Mouse (Mus musculus) adrenal gland, adult (tissue): ENCODE results near the gene C130050O18Rik.

Source experiments
- DNase-seq, 2 experiments: peaks; one replicate each; pipeline ENCODE4 v3.0.0; 2022 to 2023; ENCODE audit warnings: low spot score in 1 of 2; ENCODE audit not compliant: inconsistent age in 2 of 2

The C130050O18Rik gene

DNA sequence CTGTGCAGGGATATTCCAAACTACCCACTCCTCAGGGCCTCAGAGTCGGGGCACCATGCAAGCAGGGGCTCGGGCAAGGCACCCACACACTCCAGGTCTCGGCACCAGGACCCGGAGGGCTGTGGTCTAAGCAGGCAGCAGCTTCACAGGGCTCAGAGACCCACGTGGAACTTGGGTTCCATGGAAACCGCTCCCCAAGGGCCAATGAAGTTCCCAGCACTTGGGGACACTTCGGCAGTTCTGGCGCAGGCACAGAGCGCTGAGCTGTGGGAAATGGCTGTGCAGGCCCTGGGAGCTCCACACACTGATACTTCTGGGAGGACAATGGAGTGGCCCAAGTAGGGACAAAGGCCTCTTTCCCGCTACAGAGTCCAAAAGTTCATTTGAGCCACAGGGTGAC lies 48.0 kb downstream of the C130050O18Rik start:
- DNase-seq: no peak

- no peak for DNase-seq
Observed at GRCm38 (mm10) chr5:139455166-139455565, 50.1 kb downstream of the C130050O18Rik start.

DNA sequence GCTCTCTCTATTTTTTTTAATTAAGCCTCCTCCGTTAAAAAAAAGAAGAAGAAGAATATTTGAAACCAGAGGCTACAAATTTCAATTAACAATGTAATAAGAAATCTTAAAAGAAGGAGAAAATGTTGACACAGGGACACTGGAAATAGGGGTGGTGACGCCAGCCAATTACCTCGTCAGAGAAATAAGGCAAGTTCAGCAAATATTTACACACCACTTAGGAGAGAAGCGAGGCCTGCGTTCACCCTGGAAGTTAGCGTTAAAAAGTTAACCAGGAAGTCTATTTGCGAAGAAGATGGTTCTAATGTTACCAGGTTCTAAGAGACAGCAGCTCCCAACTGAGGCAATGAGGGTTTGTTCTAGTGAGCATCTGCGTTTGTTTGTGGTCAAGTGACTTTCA lies 52.2 kb downstream of the C130050O18Rik start:
- no peak for DNase-seq

GRCm38 (mm10) chr5:139459938-139460337 lies 54.9 kb downstream of the C130050O18Rik start:
- DNase-seq: no peak

DNA sequence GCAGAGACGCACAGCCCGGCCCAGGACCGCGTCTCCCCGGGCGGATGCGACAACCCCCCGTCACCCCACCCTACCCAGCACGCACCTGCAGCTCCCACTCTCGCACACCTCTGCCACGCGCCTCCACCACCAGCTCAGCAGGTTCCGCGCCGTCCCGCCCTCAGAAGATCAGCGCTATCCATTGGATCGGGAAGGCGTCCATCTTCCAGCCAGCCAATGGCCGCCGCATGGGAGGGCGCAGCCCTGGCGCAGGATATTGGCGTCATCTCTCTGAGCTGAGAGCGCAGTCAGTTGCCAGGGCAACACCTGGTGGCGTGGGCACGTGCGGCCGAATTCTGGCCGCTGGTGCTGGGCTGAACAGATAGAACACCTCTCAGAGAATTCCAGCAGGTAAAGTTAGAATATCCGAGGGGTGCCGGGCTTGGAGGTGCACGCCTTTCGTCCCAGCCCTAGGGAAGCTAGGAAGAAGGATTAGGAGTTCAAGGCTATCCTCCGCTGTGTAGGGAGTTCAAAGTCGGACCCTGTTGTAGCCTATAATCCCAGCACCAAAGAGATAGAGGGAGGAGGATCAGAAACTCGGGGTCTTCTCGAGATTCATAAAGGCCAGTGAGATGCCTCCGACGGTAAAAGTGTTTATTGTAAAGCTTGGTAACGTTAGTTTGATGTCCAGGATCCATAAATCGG lies 55.4 kb downstream of the C130050O18Rik start, which contains the start of gene 3110082I17Rik:
Gene 3110082I17Rik, minus strand, starts transcription at position 144 of the 684 bp plus-strand sequence.
- DNase-seq: peak; percentile 97 to 99

- DNase-seq: peak; percentile 45 to 76
Observed at GRCm38 (mm10) chr5:139464874-139465273, 59.8 kb downstream of the C130050O18Rik start.
